Mouse (Mus musculus): ENCODE measurements around the gene Pigf.

DNA sequence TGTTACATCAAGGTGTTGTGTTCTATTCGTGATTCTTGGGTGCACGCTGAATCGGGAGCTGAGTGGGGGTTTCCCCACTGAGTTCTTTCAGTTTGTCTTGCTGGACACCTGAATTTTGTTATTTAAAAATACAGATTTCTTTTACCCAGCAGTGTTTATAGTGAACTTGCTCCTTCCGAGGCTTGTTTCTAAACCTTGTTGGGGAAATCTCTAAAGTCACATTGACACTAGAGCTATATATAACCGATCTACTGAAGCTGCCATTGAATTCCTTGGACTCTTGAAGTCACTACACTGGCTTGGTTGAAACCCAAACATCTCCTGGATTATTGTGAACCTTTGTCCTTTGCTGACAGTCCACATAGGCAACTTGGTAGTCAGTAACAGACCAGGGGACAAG is 68.0 kb downstream of the Pigf start:
- TF ChIP-seq EP300 (IDR thresholded peaks at IDR 0.05; ENCODE audit: low read depth), result no peak
- TF ChIP-seq CTCF (IDR thresholded peaks at IDR 0.05; ENCODE audit: low read depth), result no peak
